Mouse (Mus musculus): ENCODE results near the gene Dcun1d2. TPM values are rescaled to one million over a fixed set of nuclear protein-coding genes. Genes with fewer than 3 reads are reported as not detected.

Dcun1d2 gene
- polyA plus RNA-seq, 1 experiment from 2014 or later, result 32.5 TPM

DNA sequence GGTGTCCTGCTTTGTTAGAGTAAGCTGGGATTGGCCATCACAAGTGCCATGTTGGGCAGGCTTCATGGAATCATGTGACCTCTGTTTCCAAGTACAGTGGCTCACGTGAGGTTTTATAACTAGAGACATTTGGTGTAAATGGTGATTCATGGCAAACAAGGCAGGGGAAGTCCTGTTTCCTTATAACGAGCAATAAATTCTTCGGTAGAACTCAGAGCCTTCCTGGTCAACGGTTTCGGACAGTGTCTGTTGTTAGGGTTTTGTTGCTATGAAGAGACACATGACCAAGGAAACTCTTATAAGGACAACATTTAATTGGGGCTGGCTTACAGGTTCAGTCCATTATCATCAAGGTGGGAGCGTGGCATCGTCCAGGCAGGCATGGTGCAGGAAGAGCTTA lies 13.1 kb upstream of the Dcun1d2 start:
- no peak for ATAC-seq
- H3K27me3 ChIP-seq, result no peaks in the 10 kb centered on the region
- CTCF ChIA-PET, result no interaction called here
- POLR2A ChIA-PET, result no interaction called here
- TF ChIP-seq CTCF (IDR thresholded peaks at IDR 0.05), result no peak
- no peak for DNase-seq (ENCODE audit: low read depth, low spot score)
- in situ Hi-C loops (cut with MboI; ENCODE audit: low pct_unique_long_range_greater_than_20kb), result no loop called here

DNA sequence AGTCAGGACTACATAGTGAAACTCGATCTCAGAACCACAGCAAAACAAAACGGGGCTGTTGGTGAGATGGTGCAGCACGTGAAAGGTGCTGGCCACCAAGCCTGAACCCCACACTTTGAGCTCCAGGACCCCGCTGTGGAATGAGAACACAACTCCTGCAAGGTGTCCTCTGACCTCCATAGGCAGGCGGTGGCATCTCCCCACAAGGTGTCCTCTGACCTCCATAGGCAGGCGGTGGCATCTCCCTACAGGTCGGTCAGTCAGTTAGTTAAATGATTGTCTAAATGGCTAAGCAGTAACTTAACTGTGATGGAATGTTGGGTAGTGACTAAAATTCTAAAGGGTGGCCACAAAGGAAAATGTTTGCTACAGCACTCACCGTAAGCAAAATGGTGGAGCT lies 11.6 kb upstream of the Dcun1d2 start:
- ATAC-seq, result no peak
- ChIA-PET CTCF (interaction anchor here (1.1 to 1.2 kb wide), 2 partner anchors 9 to 24 kb away, joined by 3 read pairs; no protein-coding TSS in a partner anchor), POLR2A (no interaction called here)

DNA sequence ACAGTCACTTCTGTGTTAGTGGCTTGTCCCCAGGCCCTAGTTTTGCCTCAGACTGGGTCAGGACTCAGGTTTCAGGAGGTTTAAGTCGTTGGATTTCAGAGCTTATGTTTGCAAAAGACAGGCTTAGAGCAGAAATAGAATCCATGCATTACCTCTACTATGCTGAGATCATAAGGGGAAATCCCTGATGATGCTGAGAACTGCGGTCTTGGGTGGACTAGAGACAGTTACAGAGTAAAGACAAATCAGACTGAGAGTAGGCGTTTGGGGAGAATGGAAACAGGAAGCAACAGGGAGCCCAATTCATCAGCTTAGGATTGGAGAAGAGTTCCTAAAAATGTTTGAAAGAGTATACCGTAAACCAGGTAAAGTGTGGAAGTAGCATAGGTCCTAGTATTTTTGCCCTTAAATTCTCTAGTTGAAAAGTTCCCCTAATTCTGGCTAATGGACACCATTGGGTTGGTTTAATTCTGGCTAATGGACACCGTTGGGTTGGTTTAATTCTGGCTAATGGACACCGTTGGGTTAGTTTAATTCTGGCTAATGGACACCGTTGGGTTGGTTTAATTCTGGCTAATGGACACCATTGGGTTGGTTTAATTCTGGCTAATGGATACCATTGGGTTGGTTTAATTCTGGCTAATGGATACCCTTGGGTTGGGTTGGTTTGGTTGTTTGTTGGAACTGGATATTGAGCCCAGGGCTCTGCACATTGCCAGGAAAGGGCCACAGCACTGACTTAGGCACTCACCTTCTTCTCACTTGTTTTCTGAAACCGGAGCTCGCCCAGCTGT lies 5.9 kb upstream of the Dcun1d2 start:
- DNase-seq (ENCODE audit: low read depth, low spot score) (no peak), ATAC-seq (no peak)
- in situ Hi-C loops (cut with MboI; ENCODE audit: low pct_unique_long_range_greater_than_20kb), result no loop called here
- ChIA-PET CTCF (interaction anchor here (0.6 kb wide), 1 partner anchor 315 kb away, joined by 3 read pairs; no protein-coding TSS in a partner anchor), POLR2A (no interaction called here)
- H3K27me3 ChIP-seq, result no peaks in the 10 kb centered on the region
- TF ChIP-seq CTCF (IDR thresholded peaks at IDR 0.05), result no peak

More for the DNA sequence above, 11.6 kb upstream of the Dcun1d2 start:
- DNase-seq (ENCODE audit: low read depth, low spot score), result no peak
- no peak for TF ChIP-seq CTCF (IDR thresholded peaks at IDR 0.05)
- in situ Hi-C loops (cut with MboI; ENCODE audit: low pct_unique_long_range_greater_than_20kb), result no loop called here
- H3K27me3 ChIP-seq, result no peaks in the 10 kb centered on the region

DNA sequence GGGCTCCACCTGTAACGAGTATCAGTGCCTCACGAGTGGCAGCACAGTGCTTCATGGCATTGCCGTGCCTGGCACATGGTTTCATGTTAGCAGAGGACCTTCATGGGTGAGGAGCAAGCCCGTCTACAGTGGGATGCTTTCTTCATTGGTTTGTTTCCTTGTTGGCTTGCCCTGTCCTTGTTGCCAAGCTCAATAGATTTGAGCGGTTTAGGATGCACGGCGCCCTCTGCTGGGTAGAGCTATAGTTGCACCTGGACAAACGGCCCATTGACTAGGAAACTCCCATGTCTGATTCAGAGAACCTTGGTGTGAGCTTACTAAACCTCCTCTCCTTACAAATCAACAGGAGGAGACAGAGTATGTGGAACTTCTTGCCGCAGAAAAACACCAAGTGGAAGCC lies 4.4 kb upstream of the Dcun1d2 start:
- TF ChIP-seq CTCF (IDR thresholded peaks at IDR 0.05), result no peak
- in situ Hi-C loops (cut with MboI; ENCODE audit: low pct_unique_long_range_greater_than_20kb), result no loop called here
- DNase-seq (ENCODE audit: low read depth, low spot score), result no peak
- no peaks in the 10 kb centered on the region for H3K27me3 ChIP-seq
- ATAC-seq, result no peak
- CTCF ChIA-PET, result interaction anchor here (0.6 to 1.6 kb wide), 3 partner anchors 13 to 105 kb away, joined by 3 to 5 read pairs (median 3); no protein-coding TSS in a partner anchor
- POLR2A ChIA-PET, result interaction anchor here (0.9 kb wide), 1 partner anchor 20 kb away, joined by 5 read pairs; no protein-coding TSS in a partner anchor

DNA sequence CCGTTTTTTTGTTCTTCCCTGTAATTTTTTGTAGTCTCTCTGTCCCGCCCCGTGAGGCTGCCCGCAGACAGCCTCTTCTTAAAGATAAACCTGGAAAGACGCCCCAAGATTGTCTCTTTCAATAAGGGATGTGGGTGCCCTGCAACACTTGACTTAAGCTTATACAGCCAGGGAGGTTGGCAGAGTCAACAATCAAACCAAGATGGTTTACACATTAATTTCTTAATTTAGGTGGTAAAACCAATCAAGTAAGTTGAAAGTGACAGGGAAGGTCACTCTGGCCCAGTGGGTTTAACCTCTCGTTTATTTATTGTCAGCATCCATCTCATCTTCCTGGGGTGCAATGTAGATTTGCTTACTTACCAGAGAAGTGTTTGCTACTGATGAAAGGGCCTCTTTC lies 715 bp upstream of the Dcun1d2 start:
- DNase-seq (ENCODE audit: low read depth, low spot score) (no peak), ATAC-seq (no peak)
- ChIA-PET POLR2A (interaction anchor here (0.5 to 1.2 kb wide), 4 partner anchors 9 to 315 kb away, joined by 3 to 4 read pairs (median 3); no protein-coding TSS in a partner anchor), CTCF (no interaction called here)
- no peak for TF ChIP-seq CTCF (IDR thresholded peaks at IDR 0.05)
- in situ Hi-C loops (cut with MboI; ENCODE audit: low pct_unique_long_range_greater_than_20kb), result no loop called here
- H3K27me3 ChIP-seq, result no peaks in the 10 kb centered on the region

DNA sequence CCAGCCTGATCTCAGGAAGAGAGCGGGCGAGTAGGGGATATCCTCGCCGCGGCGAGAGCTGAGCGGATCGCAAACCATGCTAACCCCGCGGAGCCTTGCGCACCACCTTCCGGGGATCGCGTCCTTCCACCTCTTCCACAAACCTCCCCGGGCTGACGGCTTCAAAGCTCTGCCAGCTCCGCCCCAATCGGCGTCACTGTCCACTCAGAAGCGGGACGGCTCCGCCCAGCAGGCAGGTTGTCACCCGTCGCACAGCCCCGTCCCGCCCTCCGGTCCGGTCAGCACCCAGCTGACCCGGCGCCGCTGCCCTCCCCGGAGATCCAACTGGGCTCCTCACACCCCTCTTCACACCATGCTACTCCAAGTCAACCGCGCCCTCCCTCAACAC lies 633 bp downstream of the Dcun1d2 start:
- in situ Hi-C loops (cut with MboI; ENCODE audit: low pct_unique_long_range_greater_than_20kb), result no loop called here
- CTCF ChIA-PET, result interaction anchor here (1.3 kb wide), 1 partner anchor 10 kb away, joined by 4 read pairs; no protein-coding TSS in a partner anchor
- POLR2A ChIA-PET, result no interaction called here
- DNase-seq (ENCODE audit: low read depth, low spot score), result peak; percentile 58
- no peak for TF ChIP-seq CTCF (IDR thresholded peaks at IDR 0.05)
- H3K27me3 ChIP-seq, result no peaks in the 10 kb centered on the region
- peak; percentile 89 for ATAC-seq

DNA sequence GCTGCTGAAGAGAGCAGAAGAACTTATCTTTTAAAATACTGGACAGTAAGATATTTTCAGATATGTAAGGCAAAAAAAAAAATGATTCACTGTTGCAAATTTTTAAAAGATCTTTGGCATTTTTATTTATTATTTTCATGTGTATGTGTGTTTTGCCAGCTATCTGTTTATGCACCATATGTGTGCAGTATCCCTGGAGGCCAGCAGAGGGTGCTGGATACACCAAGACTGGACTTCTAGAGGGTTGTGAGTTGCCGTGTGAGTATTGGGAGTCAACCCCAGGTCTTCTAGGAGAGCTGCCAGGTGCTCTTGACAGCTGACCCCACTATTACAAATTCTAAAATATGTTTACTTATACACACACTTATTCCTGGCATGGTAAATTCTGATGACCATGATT lies 4.7 kb downstream of the Dcun1d2 start:
- no peak for TF ChIP-seq CTCF (IDR thresholded peaks at IDR 0.05)
- DNase-seq (ENCODE audit: low read depth, low spot score), result no peak
- in situ Hi-C loops (cut with MboI; ENCODE audit: low pct_unique_long_range_greater_than_20kb), result no loop called here
- no peak for ATAC-seq
- ChIA-PET CTCF (interaction anchor here (0.9 kb wide), 1 partner anchor 10 kb away, joined by 5 read pairs; no protein-coding TSS in a partner anchor), POLR2A (interaction anchor here (0.7 kb wide), 1 partner anchor 125 kb away, joined by 3 read pairs; no protein-coding TSS in a partner anchor)
- no peaks in the 10 kb centered on the region for H3K27me3 ChIP-seq

DNA sequence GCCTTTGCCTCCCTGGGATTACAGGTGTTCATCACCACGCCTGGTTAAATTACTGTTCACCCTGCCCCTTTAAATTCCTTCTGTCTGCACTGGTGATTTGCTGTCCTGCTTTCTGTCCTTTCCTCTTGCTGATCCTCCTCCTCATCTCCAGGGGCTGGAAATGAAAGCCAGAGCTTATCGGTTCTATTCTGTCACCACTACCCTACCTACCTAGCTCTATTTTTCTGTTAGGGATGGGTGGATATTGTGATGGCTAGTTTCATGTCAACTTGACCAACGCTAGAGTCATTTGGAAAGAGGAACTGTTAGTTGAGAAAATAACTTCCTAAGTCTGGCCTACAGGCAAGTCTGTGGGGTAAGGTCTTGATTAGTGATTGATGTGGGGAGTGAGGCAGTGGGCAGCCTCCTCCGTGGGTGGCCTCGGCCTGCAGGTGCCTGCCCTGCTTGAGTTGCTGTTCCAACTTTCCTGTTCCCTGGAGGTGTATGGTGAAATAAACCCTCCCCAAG lies 10.9 kb downstream of the Dcun1d2 start:
- no peak for DNase-seq (ENCODE audit: low read depth, low spot score)
- no peak for TF ChIP-seq CTCF (IDR thresholded peaks at IDR 0.05)
- ChIA-PET CTCF (interaction anchor here (0.9 to 1.7 kb wide), 3 partner anchors 10 to 100 kb away, joined by 3 to 4 read pairs (median 3); no protein-coding TSS in a partner anchor), POLR2A (interaction anchor here (1.2 kb wide), 1 partner anchor 11 kb away, joined by 3 read pairs; the partner anchor contains the start of genes Dcun1d2 and Tmco3)
- in situ Hi-C loops (cut with MboI; ENCODE audit: low pct_unique_long_range_greater_than_20kb), result no loop called here
- no peak for ATAC-seq
- no peaks in the 10 kb centered on the region for H3K27me3 ChIP-seq

DNA sequence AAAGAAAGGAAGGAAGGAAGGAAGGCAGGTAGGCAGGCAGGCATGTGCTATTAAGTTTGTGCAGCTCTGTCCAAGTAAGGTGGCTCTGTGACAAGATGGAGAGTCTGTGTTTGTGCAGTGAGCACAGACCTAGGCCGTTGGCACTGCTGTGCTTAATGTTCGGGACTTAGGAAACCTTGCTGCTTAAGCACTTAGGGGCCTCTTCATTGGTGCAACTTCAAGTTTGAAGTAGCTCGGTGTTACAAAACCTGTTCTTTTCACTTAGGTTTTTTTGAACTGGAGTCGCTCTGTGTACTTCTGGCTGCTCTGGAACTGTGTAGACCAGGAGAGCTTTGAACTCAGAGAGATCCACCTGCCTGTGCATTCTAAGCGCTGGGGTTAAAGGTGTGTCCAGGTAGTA lies 15.1 kb downstream of the Dcun1d2 start:
- DNase-seq (ENCODE audit: low read depth, low spot score) (no peak), ATAC-seq (no peak)
- ChIA-PET CTCF (interaction anchor here (1.4 kb wide), 1 partner anchor 11 kb away, joined by 5 read pairs; no protein-coding TSS in a partner anchor), POLR2A (interaction anchor here (1.7 kb wide), 1 partner anchor 13 kb away, joined by 3 read pairs; no protein-coding TSS in a partner anchor)
- TF ChIP-seq CTCF (IDR thresholded peaks at IDR 0.05), result no peak
- H3K27me3 ChIP-seq, result no peaks in the 10 kb centered on the region
- in situ Hi-C loops (cut with MboI; ENCODE audit: low pct_unique_long_range_greater_than_20kb), result no loop called here

DNA sequence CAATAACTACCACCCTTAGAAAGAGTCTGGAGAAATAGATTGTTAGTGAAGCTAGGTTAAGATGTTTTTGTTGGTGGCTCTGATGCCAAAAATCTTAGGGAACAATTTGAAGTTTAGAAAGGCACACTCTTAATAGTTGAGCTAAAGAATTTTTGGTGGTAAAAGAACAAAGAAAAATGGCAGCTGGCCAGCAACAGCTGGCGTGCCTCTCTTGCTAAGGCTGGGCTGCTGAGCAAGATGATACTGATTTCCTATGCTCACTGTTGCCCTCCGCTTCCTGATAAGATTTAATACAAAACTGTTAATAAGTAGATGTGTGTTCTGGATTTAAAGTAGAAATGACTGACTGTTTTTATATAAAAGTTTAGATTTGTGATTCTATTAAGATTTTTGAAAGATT lies 20.4 kb downstream of the Dcun1d2 start:
- POLR2A ChIA-PET, result no interaction called here
- in situ Hi-C loops (cut with MboI; ENCODE audit: low pct_unique_long_range_greater_than_20kb), result no loop called here
- CTCF ChIA-PET, result no interaction called here
- H3K27me3 ChIP-seq, result no peaks in the 10 kb centered on the region
- ATAC-seq, result no peak
- TF ChIP-seq CTCF (IDR thresholded peaks at IDR 0.05), result no peak
- no peak for DNase-seq (ENCODE audit: low read depth, low spot score)

DNA sequence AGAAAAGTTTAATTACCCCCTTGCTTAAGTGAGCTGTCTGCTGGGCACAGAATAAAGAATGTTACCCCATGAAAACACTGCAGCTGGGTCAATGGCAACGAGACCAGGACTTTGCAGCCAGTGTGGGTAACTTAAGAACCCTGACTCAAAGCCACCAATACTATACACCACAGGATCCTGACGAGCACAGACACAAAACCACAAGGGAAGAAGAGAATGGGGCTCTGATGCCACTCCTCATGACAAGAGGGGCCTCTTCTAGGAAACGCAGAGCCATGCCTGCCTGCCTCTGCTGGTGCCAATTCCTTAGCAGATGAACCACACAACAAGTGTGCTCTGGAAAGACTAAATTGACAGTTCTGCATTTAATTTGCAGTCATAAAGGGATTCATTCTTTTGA lies 24.6 kb downstream of the Dcun1d2 start:
- DNase-seq (ENCODE audit: low read depth, low spot score), result no peak
- CTCF ChIA-PET, result interaction anchor here (1.4 kb wide), 1 partner anchor 10 kb away, joined by 3 read pairs; the partner anchor contains the start of gene Adprhl1
- in situ Hi-C loops (cut with MboI; ENCODE audit: low pct_unique_long_range_greater_than_20kb), result no loop called here
- no peaks in the 10 kb centered on the region for H3K27me3 ChIP-seq
- POLR2A ChIA-PET, result no interaction called here
- TF ChIP-seq CTCF (IDR thresholded peaks at IDR 0.05), result no peak
- ATAC-seq, result no peak

All from Patski (cell line).